Mouse (Mus musculus) liver, adult (tissue): ENCODE data around the gene Dohh.

Experiments used
- GATA4 ChIP-seq: IDR thresholded peaks from 2 replicates; pipeline ENCODE4 v1.6.1; 2014; ENCODE audit warnings: mild to moderate bottlenecking, low read length; ENCODE audit not compliant: insufficient replicate concordance

Dohh gene

GRCm38 (mm10) chr10:81389801-81390677 lies 5.8 kb downstream of the Dohh start:
- no peak for TF ChIP-seq GATA4

GRCm38 (mm10) chr10:81390678-81390965 lies 6.4 kb downstream of the Dohh start:
- TF ChIP-seq GATA4: no peak

- no peak for TF ChIP-seq GATA4
Observed at GRCm38 (mm10) chr10:81392270-81392669, 8.0 kb downstream of the Dohh start.

GRCm38 (mm10) chr10:81392781-81393185 lies 8.6 kb downstream of the Dohh start, which contains the start of gene Smim24:
Gene Smim24, plus strand, starts transcription at chr10:81393051.
- TF ChIP-seq GATA4: no peak

- TF ChIP-seq GATA4: no peak
Observed at GRCm38 (mm10) chr10:81393456-81394063, 9.3 kb downstream of the Dohh start.

- TF ChIP-seq GATA4: no peak
Observed at GRCm38 (mm10) chr10:81395127-81395526, 10.9 kb downstream of the Dohh start.

- no peak for TF ChIP-seq GATA4
Observed at GRCm38 (mm10) chr10:81395865-81396264, 11.6 kb downstream of the Dohh start.

GRCm38 (mm10) chr10:81396749-81397148 lies 12.5 kb downstream of the Dohh start:
- no peak for TF ChIP-seq GATA4

GRCm38 (mm10) chr10:81399296-81399695 lies 15.1 kb downstream of the Dohh start:
- no peak for TF ChIP-seq GATA4

GRCm38 (mm10) chr10:81399798-81400308 lies 15.6 kb downstream of the Dohh start:
- TF ChIP-seq GATA4: no peak

- no peak for TF ChIP-seq GATA4
Observed at GRCm38 (mm10) chr10:81400371-81401204, 16.4 kb downstream of the Dohh start.

GRCm38 (mm10) chr10:81401205-81401520 lies 16.9 kb downstream of the Dohh start:
- no peak for TF ChIP-seq GATA4

- no peak; the same call in 1 of the 2 replicates for TF ChIP-seq GATA4
Observed at GRCm38 (mm10) chr10:81401521-81402226, 17.4 kb downstream of the Dohh start.

- TF ChIP-seq GATA4: no peak; the same call in 1 of the 2 replicates
Observed at GRCm38 (mm10) chr10:81402227-81402765, 18.1 kb downstream of the Dohh start.

- no peak for TF ChIP-seq GATA4
Observed at GRCm38 (mm10) chr10:81403511-81403910, 19.3 kb downstream of the Dohh start.
